Mouse (Mus musculus) intestine, embryonic 16.5 days (tissue): ENCODE measurements at regions not wholly inside any gene's neighbourhood (a gene's known extent, or its start where the extent isn't known, plus 50 kb on each side); places are given as distances from the start of the nearest gene placed in this dataset.

ENCODE experiments used
- ATAC-seq: fragments of 200-750 bp; cut with Nextera tagmentation; 2 replicates; pipeline ENCODE4 v1.8.0; 2017; ENCODE audit warnings: moderate TSS enrichment, moderate library complexity
- H3K27ac ChIP-seq: fragments of 300-500 bp; sonication (generic); 2 replicates; pipeline ENCODE4 v1.5.1; 2014; ENCODE audit warnings: mild to moderate bottlenecking, low read length
- H3K27me3 ChIP-seq: fragments of 300-500 bp; sonication (generic); replicated peaks from 2 replicates; pipeline ENCODE4 v1.6.1; 2014; ENCODE audit warnings: low read length, control low read depth, mixed read lengths; ENCODE audit not compliant: control insufficient read depth, insufficient read depth
- H3K36me3 ChIP-seq: fragments of 300-500 bp; sonication (generic); 2 replicates; pipeline ENCODE4 v1.6.1; 2014; ENCODE audit warnings: low read length, control low read depth; ENCODE audit not compliant: control insufficient read depth, insufficient read depth
- H3K4me1 ChIP-seq: fragments of 300-500 bp; sonication (generic); 2 replicates; pipeline ENCODE4 v1.6.1; 2014; ENCODE audit warnings: low read length, control low read depth, mixed read lengths; ENCODE audit not compliant: control insufficient read depth, insufficient read depth
- H3K4me2 ChIP-seq: fragments of 300-500 bp; sonication (generic); 2 replicates; pipeline ENCODE4 v1.6.1; 2014; ENCODE audit warnings: low read depth, low read length, control low read depth
- H3K4me3 ChIP-seq: fragments of 300-500 bp; sonication (generic); 2 replicates; pipeline ENCODE4 v1.5.1; 2014; ENCODE audit warnings: mild to moderate bottlenecking, low read length
- H3K9ac ChIP-seq: fragments of 300-500 bp; sonication (generic); 2 replicates; pipeline ENCODE4 v1.6.1; 2014; ENCODE audit warnings: low read depth, low read length
- H3K9me3 ChIP-seq: fragments of 300-500 bp; sonication (generic); 2 replicates; pipeline ENCODE4 v1.6.1; 2016; ENCODE audit warnings: low read length, control low read depth; ENCODE audit not compliant: control insufficient read depth
- WGBS: fragments of 180-500 bp; shearing (Covaris S2); extraction: QIAGEN DNeasy Blood & Tissue Kit; methylation state at CpG from one replicate; pipeline ENCODE4 v1.1.7; 2014; 5-methylcytosine and 5-hydroxymethylcytosine counted together

DNA sequence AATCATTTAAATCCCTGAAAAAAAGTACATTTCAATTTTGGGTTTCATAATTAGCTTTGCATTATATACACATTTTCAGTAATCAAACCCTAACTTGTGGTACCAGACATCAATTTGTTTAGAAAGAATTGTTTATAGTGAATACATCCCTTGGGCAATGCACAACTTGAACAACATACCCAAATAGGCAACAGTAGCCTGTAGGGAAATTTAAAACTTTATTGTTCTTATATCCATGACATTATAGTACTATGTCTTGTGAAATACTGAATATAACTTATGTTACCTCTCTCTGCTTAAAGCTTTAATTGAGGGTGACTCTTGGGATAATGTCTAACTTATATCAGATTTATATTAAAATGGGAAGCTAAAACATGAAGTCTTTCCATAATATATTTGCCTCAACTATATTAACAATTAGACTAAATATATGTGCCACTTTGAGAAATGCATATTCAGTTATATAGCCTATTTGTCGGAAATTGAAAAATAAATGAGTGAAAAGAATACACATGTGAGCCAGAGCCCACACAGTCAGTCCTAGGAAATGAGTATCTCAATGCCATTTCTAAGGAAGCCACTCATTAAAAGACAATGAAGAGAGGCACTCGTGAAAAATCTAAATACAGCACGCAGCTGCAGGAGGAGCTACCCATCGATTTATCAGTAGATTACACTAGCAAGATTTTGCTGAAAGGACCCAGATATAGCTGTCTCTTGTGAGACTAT is 458.1 kb upstream of the Slitrk6 start:
- H3K27me3 ChIP-seq, result no peaks in the 10 kb centered on the region
- H3K4me1 ChIP-seq, result no peaks in the 10 kb centered on the region
- H3K9me3 ChIP-seq, result no peaks in the 10 kb centered on the region
- H3K27ac ChIP-seq, result no peak overlapping the region
- no peaks in the 10 kb centered on the region for H3K36me3 ChIP-seq
- 74% methylated on average over 4 of the region's 4 CpGs for WGBS
- no peak for ATAC-seq
- no peak overlapping the region for H3K4me2 ChIP-seq
- H3K4me3 ChIP-seq, result no peak overlapping the region
- no peak overlapping the region for H3K9ac ChIP-seq

DNA sequence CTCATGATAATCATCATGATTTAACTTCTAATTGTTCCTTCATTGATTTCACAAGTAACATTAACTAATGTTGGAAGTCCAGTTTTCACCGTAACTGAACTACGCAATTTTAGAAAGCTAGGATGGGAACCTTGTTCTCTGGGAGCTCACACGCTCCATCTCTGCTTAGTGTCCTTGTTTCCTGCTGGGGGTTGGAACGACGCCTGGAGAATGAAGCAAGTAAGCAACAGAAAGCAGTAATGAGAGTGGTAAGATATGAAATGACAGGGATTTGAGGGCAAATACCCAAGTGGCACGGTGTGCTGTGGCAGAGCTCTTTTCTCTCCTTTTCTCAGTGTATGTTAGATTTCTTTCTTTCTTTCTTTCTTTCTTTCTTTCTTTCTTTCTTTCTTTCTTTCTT is 448.0 kb upstream of the Slitrk5 start:
- no peak overlapping the region for H3K4me2 ChIP-seq
- H3K27me3 ChIP-seq, result no peaks in the 10 kb centered on the region
- no peak overlapping the region for H3K4me3 ChIP-seq
- no peaks in the 10 kb centered on the region for H3K36me3 ChIP-seq
- no peaks in the 10 kb centered on the region for H3K9me3 ChIP-seq
- H3K9ac ChIP-seq, result no peak overlapping the region
- ATAC-seq, result no peak
- H3K27ac ChIP-seq, result no peak overlapping the region
- H3K4me1 ChIP-seq, result no peaks in the 10 kb centered on the region
- 74% methylated on average over 6 of the region's 6 CpGs for WGBS

DNA sequence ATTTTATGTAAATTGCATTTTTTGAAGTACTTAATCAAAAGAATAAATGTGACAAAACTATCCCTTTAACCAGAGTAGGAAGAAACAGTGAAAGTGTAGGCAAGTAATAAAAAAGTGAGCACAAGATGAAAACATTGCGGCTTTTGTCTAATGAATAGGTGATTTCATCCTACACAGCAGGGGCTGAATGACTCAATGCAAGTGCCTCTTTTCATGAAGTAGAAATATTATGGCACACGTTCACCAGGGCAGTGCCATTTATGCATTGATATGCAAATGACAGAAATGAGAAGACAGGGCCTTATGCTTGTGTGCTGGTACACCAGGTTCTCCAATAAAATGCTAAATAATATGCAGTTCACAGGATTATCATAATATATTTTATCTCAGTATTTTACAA is 435.8 kb upstream of the Slitrk5 start:
- H3K4me1 ChIP-seq, result no peaks in the 10 kb centered on the region
- no peaks in the 10 kb centered on the region for H3K36me3 ChIP-seq
- H3K27ac ChIP-seq, result no peak overlapping the region
- no peak overlapping the region for H3K4me3 ChIP-seq
- no peaks in the 10 kb centered on the region for H3K9me3 ChIP-seq
- ATAC-seq, result no peak
- no peaks in the 10 kb centered on the region for H3K27me3 ChIP-seq
- H3K9ac ChIP-seq, result no peak overlapping the region
- H3K4me2 ChIP-seq, result no peak overlapping the region
- 74% methylated on average over 2 of the region's 2 CpGs for WGBS

DNA sequence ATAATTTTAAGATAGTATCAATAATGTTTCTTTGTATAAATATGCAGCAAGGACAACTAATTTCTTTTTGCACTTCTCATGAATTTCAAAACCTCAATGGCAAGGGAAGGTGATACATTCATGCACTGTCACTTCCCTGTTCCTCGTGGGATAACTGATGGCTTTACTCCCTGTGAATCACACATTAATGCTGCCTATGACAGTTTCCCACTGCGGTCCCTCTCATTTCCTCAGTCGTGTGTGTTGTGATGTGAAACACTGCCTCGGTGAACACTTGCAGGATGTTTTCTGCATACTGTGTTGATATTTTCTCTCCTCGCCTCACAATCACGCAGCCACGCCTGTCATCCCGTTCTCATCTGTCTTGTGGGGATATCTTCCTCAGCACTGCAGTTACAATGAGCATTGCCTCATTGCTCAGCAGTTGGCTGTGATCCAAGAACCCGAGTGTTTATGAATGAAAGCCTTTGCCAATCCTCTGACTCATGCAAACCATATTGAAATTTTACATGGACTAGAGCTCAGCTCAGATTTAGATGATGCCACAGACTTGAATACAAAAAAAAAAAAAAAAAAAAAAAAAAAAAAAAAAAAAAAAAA is 425.4 kb upstream of the Slitrk5 start:
- H3K9me3 ChIP-seq, result no peaks in the 10 kb centered on the region
- 37% methylated on average over 9 of the region's 9 CpGs for WGBS
- no peaks in the 10 kb centered on the region for H3K36me3 ChIP-seq
- no peak overlapping the region for H3K4me3 ChIP-seq
- H3K9ac ChIP-seq, result no peak overlapping the region
- H3K4me2 ChIP-seq, result no peak overlapping the region
- H3K27ac ChIP-seq, result no peak overlapping the region
- ATAC-seq, result peak; percentile 77
- H3K4me1 ChIP-seq, result no peaks in the 10 kb centered on the region
- H3K27me3 ChIP-seq, result no peaks in the 10 kb centered on the region

DNA sequence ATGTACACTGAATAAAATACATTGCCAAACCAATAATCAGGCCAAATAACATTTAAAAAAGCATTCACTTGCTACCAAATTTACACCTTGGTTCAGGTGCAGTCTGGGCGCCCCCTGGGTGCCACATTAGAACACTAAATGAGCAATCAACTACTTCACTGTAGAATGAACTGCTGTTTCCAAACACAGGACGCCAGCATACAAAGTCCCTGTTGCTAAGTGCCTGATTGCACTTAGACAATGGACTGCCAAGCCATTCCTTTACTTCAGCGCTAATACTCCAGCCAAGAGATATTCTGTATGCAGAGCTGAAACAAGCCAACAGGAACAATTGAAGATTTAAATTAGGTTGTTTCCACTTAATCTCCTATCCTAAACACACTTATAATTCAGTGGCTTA is 421.7 kb upstream of the Slitrk5 start:
- Histone ChIP-seq H3K27me3 (no peaks in the 10 kb centered on the region), H3K4me1 (no peaks in the 10 kb centered on the region), H3K27ac (no peak overlapping the region), H3K36me3 (no peaks in the 10 kb centered on the region), H3K9me3 (no peaks in the 10 kb centered on the region), H3K4me3 (no peak overlapping the region), H3K9ac (no peak overlapping the region), H3K4me2 (no peak overlapping the region)
- no peak for ATAC-seq
- WGBS, result 60% methylated on average over 3 of the region's 3 CpGs

DNA sequence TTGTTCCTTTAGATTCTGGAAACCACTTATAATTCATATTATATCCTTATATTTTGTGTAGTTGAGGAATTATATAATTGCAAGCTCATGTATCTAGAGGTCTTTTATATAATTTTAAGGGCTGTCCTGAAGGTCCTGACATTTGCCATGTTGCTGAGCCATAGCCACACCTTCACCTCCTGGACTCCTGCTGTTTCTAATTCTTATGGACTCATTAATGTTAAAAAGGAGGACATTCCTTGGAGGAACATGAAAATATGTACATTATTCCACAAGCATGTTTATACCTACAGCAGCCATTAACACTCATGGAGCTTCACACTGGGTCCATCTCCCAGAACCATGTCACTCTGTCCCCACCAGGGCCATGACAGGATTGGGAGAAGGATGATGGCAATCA is 413.2 kb upstream of the Slitrk5 start:
- H3K9ac ChIP-seq, result no peak overlapping the region
- no peak overlapping the region for H3K4me2 ChIP-seq
- H3K27ac ChIP-seq, result no peak overlapping the region
- H3K4me1 ChIP-seq, result no peaks in the 10 kb centered on the region
- H3K4me3 ChIP-seq, result no peak overlapping the region
- no peaks in the 10 kb centered on the region for H3K36me3 ChIP-seq
- no peaks in the 10 kb centered on the region for H3K27me3 ChIP-seq
- no peaks in the 10 kb centered on the region for H3K9me3 ChIP-seq
- no peak for ATAC-seq

DNA sequence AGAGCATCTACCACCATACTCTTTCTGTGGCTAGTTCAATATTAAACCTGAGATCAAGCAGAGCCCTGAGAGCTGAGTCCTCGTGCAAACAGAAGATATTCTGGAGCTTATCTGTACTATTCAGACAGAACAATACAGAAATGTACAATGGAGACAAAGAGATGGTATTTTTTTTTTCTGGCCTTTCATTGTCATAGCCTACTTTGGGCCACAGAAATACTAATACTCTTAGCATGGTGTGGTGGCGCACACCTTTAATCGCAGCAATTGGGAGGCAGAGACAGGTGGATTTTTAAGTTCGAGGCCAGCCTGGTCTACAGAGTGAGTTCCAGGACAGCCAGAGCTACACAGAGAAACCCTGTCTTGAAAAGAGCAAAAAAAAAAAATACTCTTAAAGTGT is 404.7 kb upstream of the Slitrk5 start:
- Histone ChIP-seq H3K4me2 (no peak overlapping the region), H3K27me3 (no peaks in the 10 kb centered on the region), H3K9ac (no peak overlapping the region), H3K9me3 (no peaks in the 10 kb centered on the region), H3K4me3 (no peak overlapping the region), H3K36me3 (no peaks in the 10 kb centered on the region), H3K4me1 (no peaks in the 10 kb centered on the region), H3K27ac (no peak overlapping the region)
- ATAC-seq, result no peak
- 80% methylated on average over 4 of the region's 4 CpGs for WGBS

DNA sequence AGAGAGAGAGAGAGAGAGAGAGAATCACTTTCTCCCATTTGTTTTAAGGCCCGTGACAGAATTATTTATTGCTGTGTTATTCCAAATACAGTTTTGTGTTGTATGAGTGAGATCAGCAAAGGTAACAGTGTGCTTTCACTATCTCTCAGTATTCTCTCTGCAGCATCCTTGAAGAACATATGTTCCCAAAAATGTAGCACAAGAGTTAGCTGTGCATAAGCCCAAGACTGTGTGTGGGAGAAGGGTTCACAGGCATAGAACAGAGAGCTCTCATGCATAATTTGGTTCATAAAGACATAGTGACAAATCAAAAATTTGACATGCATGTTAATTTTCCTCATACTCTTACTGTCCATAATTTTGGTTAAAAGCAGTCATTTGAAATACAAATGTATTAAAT is 393.5 kb upstream of the Slitrk5 start:
- 74% methylated on average over 1 of the region's 1 CpGs for WGBS
- no peak overlapping the region for H3K4me3 ChIP-seq
- no peaks in the 10 kb centered on the region for H3K36me3 ChIP-seq
- H3K4me2 ChIP-seq, result no peak overlapping the region
- no peak overlapping the region for H3K27ac ChIP-seq
- no peak for ATAC-seq
- H3K27me3 ChIP-seq, result no peaks in the 10 kb centered on the region
- H3K9ac ChIP-seq, result no peak overlapping the region
- H3K4me1 ChIP-seq, result no peaks in the 10 kb centered on the region
- no peaks in the 10 kb centered on the region for H3K9me3 ChIP-seq

DNA sequence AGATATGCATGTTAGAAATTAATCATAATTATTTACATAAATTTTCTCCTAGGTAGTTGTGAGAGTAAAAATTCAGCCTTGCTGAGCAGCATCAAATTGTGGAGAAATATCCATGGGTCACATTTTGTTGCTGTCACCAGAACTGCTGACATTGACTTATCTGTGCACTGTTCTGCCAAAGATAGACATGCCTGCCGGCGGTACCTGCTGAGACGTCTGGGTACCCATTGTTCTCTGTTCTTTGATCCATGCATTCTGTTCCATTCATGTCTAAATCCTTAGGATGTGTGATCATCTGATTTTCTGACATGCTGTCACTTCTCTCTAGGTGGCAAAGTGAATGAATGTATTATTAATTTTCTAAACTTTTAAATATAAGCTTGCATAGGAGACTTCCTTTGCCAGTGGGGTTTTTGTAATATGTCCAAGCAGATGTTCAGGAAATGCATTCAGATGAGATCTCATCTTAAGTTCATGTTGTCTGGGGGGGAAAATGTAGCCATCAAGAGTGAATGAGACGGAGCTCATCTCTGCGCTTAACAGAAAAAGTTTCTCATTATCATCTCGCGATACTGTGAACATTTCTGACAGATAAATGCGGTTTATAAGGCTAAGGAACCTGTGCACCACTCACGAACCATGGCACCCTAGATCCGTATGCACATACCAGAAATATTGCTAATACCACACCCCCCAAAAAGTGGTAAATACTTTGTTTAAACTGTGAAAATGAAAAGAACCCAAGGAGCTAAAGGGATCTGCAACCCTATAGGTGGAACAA is 391.0 kb upstream of the Slitrk5 start:
- Histone ChIP-seq H3K9ac (no peak overlapping the region), H3K27me3 (no peaks in the 10 kb centered on the region), H3K4me2 (no peak overlapping the region), H3K4me3 (no peak overlapping the region), H3K4me1 (no peaks in the 10 kb centered on the region), H3K27ac (no peak overlapping the region), H3K9me3 (no peaks in the 10 kb centered on the region), H3K36me3 (no peaks in the 10 kb centered on the region)
- ATAC-seq, result no peak
- WGBS, result 86% methylated on average over 10 of the region's 10 CpGs
